ENCODE assay signal across 23 mouse cellular contexts in genomic region chr8:83217196-83217595, GRCm38 (mm10). TPM values are rescaled to one million over a fixed set of nuclear protein-coding genes. Genes with fewer than 3 reads are reported as not detected.
"Had no signal": no experiment of that assay in that cellular context is flagged by ENCODE, and none has a peak within 500 bp of the region (broad histone marks: within the 10 kb centered on the region; RNA-seq: fewer than 3 reads in every experiment).

No protein-coding gene starts in this region.

- H3K36me3 ChIP-seq: kidney, embryonic 15.5 days; limb, embryonic 10.5 days; limb, embryonic 13.5 days; neural tube, embryonic 12.5 days; stomach, embryonic 15.5 days had no signal

- H3K4me2 ChIP-seq: kidney, embryonic 15.5 days; limb, embryonic 13.5 days; lung, embryonic 14.5 days; neural tube, embryonic 12.5 days; neural tube, embryonic 15.5 days; stomach, embryonic 15.5 days had no signal

- H3K9me3 ChIP-seq: intestine, embryonic 15.5 days; kidney, embryonic 15.5 days; limb, embryonic 10.5 days; limb, embryonic 13.5 days; megakaryocyte, embryonic 14.5 days; midbrain, embryonic 10.5 days; neural tube, embryonic 12.5 days; neural tube, embryonic 15.5 days; stomach, embryonic 15.5 days had no signal

- H3K4me1 ChIP-seq: intestine, embryonic 15.5 days; kidney, embryonic 15.5 days; limb, embryonic 10.5 days; limb, embryonic 13.5 days; neural tube, embryonic 15.5 days; stomach, embryonic 15.5 days had no signal

- H3K27ac ChIP-seq: intestine, embryonic 15.5 days; kidney, embryonic 15.5 days; limb, embryonic 10.5 days; limb, embryonic 13.5 days; midbrain, embryonic 10.5 days; neural tube, embryonic 12.5 days; neural tube, embryonic 15.5 days; stomach, embryonic 15.5 days had no signal

- DNase-seq: kidney, adult 11 months; kidney, adult 8-10 months; kidney, postnatal 10 days; kidney, postnatal 36 days; layer of hippocampus, adult 9-11 months; lung, embryonic 14.5 days; lung, postnatal 36 days; midbrain, embryonic 14.5 days; retina, postnatal 1 day; right cerebral cortex, postnatal 25 days; spleen, adult 18-20 months; thymus, postnatal 25 days had no signal

- H3K27me3 ChIP-seq: intestine, embryonic 15.5 days; kidney, embryonic 15.5 days; limb, embryonic 13.5 days; neural tube, embryonic 12.5 days; neural tube, embryonic 15.5 days; stomach, embryonic 15.5 days had no signal

- H3K4me3 ChIP-seq: intestine, embryonic 15.5 days; kidney, embryonic 15.5 days; limb, embryonic 10.5 days; limb, embryonic 13.5 days; megakaryocyte, embryonic 14.5 days; midbrain, embryonic 10.5 days; neural tube, embryonic 12.5 days; neural tube, embryonic 15.5 days; stomach, embryonic 15.5 days had no signal

- H3K9ac ChIP-seq: intestine, embryonic 15.5 days; kidney, embryonic 15.5 days; limb, embryonic 13.5 days; lung, embryonic 14.5 days; neural tube, embryonic 12.5 days; neural tube, embryonic 15.5 days; stomach, embryonic 15.5 days had no signal

- ATAC-seq: lung, postnatal 0 days had no signal

RNA-seq across cellular contexts. Expression of gene Gm10645, which starts 51.2 kb away (rescaled TPM):
- total RNA-seq: liver, adult 2 months had no signal
